Mouse (Mus musculus) cerebellum, postnatal 36 days (tissue): ENCODE measurements at regions not wholly inside any gene's neighbourhood (a gene's known extent, or its start where the extent isn't known, plus 50 kb on each side); places are given as distances from the start of the nearest gene placed in this dataset.
A peak's percentile ranks its signal among the peaks of the same experiment; 100 is the strongest.
"Not testable (repeated sequence)": the region's sequence is repeated elsewhere in the genome, so short reads cannot be mapped to it uniquely, and the experiment has no call there.

Experiments used
- DNase-seq, 2 experiments: peaks; one replicate each; pipeline ENCODE4 v3.0.0; 2021 to 2022; ENCODE audit warnings: mixed read lengths in 2 of 2

GRCm38 (mm10) chr10:38704762-38705130 is 116.8 kb downstream of the Rfpl4b start:
- not testable (repeated sequence) for DNase-seq

- no peak for DNase-seq
Observed at GRCm38 (mm10) chr10:38703954-38704761, 117.4 kb downstream of the Rfpl4b start.

- no peak for DNase-seq
Observed at GRCm38 (mm10) chr10:38677453-38677852, 144.1 kb downstream of the Rfpl4b start.

- DNase-seq = peak in 1 of 2 experiments; percentile 37
Observed at GRCm38 (mm10) chr10:38668610-38669009, 153.0 kb downstream of the Rfpl4b start.

GRCm38 (mm10) chr10:38667841-38668240 is 153.7 kb downstream of the Rfpl4b start:
- peak in 1 of 2 experiments; percentile 26 for DNase-seq

- no peak for DNase-seq
Observed at GRCm38 (mm10) chr10:38635695-38636094, 185.9 kb downstream of the Rfpl4b start.

GRCm38 (mm10) chr10:38629907-38630505 is 191.6 kb downstream of the Rfpl4b start:
- DNase-seq = no peak

GRCm38 (mm10) chr10:38623399-38623798 is 198.2 kb downstream of the Rfpl4b start:
- DNase-seq = no peak

GRCm38 (mm10) chr10:38609606-38610510 is 211.7 kb downstream of the Rfpl4b start:
- DNase-seq = no peak

- DNase-seq = no peak
Observed at GRCm38 (mm10) chr10:38586061-38586460, 235.5 kb downstream of the Rfpl4b start.

GRCm38 (mm10) chr10:38575726-38576125 is 245.9 kb downstream of the Rfpl4b start:
- no peak for DNase-seq

- DNase-seq = no peak
Observed at GRCm38 (mm10) chr10:38573728-38574127, 247.9 kb downstream of the Rfpl4b start.

GRCm38 (mm10) chr10:38573146-38573545 is 248.4 kb downstream of the Rfpl4b start:
- no peak for DNase-seq

- DNase-seq = no peak
Observed at GRCm38 (mm10) chr10:38567270-38567669, 254.3 kb downstream of the Rfpl4b start.

GRCm38 (mm10) chr10:38566361-38566760 is 255.2 kb downstream of the Rfpl4b start:
- DNase-seq = no peak

- DNase-seq = no peak
Observed at GRCm38 (mm10) chr10:38555040-38555439, 266.5 kb downstream of the Rfpl4b start.

- peak; percentile 17 to 43 for DNase-seq
Observed at GRCm38 (mm10) chr10:38553688-38554680, 267.6 kb downstream of the Rfpl4b start.

- no peak for DNase-seq
Observed at GRCm38 (mm10) chr10:38553326-38553687, 268.3 kb downstream of the Rfpl4b start.

GRCm38 (mm10) chr10:38552350-38553076 is 269.1 kb downstream of the Rfpl4b start:
- no peak for DNase-seq

- DNase-seq = no peak
Observed at GRCm38 (mm10) chr10:38540031-38540430, 281.5 kb downstream of the Rfpl4b start.

GRCm38 (mm10) chr10:38538766-38539165 is 282.8 kb downstream of the Rfpl4b start:
- DNase-seq = no peak
